Mouse (Mus musculus): ENCODE data around the gene Kif26a.

DNA sequence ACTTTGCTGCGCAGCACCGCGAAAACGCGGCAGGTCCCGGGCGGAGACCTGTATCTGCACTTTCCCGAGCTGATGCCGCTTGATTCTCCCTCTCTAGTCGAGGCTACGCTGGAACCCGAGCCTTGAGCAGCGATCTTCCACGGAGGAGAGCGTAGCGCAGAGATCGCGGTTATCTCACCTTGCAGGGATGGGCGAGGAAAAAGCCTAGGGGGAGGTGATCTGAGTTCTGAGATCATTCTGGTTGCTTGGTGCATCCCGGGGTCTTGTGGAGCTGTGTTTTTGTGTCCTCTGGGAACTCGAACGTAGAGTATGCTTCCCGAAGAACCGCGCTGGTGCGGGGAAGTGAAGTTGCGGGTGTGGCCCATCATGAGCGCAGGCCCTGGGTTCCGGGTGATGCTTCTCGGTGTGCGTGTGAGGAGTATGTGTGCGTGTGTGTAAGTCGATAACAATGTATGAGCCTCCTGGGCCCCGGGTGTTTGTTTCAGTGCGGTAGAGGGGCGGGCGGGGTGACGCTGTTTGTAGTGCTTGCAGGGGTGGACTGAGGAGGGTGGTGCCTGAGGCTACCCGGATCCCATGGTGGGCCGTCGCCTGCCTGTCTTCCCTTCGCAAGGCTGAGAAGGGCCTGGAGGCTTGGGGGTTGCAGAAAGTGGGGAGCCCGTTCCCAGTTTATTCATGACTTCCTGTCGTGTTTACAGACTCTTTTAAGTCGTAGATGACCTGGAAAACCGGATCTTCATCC is 1.5 kb upstream of the Kif26a start:
- TF ChIP-seq POLR2A (IDR thresholded peaks at IDR 0.05; ENCODE audit: extremely low read depth, insufficient read depth, low read length) (no peak), CTCF (IDR thresholded peaks at IDR 0.05; ENCODE audit: low read depth, low read length) (no peak)

Data from liver, adult 2 months (tissue).